ENCODE assay signal across 14 mouse cellular contexts in the genomic region with DNA sequence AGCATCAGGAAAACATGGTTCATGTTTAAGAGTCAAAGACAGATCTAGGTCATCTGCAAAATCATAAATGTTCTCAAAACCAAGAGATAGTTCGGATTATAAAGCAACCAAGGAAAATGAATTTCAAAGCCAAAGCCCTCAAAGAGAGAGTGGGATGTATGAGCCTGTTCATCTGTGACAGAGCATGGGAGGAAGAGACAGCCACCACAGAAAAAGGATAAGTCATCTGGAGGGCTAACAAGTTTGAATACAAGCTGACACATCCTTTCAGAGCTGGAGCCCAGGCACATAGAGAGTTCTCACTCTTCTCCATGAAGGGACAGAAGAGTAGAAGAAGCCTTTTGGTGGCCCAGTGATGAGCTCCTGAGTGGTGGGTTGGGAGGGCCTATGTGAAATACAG.
"Had no signal": no experiment of that assay in that cellular context is flagged by ENCODE, and none has a peak within 500 bp of the region (broad histone marks: within the 10 kb centered on the region; RNA-seq: fewer than 3 reads in every experiment).

No protein-coding gene starts in this region.

- H3K27ac ChIP-seq: neural tube, embryonic 12.5 days; neural tube, embryonic 13.5 days; neural tube, embryonic 15.5 days; stomach, embryonic 15.5 days; stomach, postnatal 0 days had no signal

- DNase-seq: retina, postnatal 1 day; right cerebral cortex, postnatal 4 days; spleen, adult 18-20 months; thymus, adult 18-20 months; thymus, adult 2 months; thymus, postnatal 14 days; thymus, postnatal 25 days; thymus, postnatal 36 days; thymus, postnatal 4 days had no signal

- H3K4me3 ChIP-seq: neural tube, embryonic 12.5 days; neural tube, embryonic 13.5 days; neural tube, embryonic 15.5 days; stomach, embryonic 15.5 days had no signal
